Mouse (Mus musculus) ovary, postnatal 10 days (tissue): ENCODE data around the gene Clta.

Experiments used
- DNase-seq: peaks from one replicate; pipeline ENCODE4 v3.0.0; 2022; ENCODE audit warnings: low spot score

The Clta gene

DNA sequence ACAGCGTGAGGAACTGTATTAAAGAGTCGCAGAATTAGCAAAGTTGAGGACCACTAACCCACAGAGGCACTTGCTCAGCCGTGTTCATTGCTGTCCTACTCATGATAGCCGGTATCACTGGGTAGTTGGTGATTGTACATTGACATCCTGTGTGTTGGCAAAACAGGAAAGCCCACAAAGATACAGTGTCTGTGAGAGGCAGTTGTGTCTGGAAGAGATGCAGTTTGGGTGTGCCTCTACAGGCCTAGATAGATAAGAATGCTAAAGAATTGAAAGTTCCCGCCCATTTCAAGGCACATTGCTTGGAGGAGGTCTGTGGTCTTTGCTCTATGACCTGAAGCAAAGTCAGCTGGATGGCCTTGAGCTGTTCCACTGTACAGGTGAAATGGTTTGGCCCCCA, at the start of gene Clta:
TSS of gene Clta (plus strand) at position 327 of the 400 bp plus-strand sequence.
- no peak for DNase-seq

DNA sequence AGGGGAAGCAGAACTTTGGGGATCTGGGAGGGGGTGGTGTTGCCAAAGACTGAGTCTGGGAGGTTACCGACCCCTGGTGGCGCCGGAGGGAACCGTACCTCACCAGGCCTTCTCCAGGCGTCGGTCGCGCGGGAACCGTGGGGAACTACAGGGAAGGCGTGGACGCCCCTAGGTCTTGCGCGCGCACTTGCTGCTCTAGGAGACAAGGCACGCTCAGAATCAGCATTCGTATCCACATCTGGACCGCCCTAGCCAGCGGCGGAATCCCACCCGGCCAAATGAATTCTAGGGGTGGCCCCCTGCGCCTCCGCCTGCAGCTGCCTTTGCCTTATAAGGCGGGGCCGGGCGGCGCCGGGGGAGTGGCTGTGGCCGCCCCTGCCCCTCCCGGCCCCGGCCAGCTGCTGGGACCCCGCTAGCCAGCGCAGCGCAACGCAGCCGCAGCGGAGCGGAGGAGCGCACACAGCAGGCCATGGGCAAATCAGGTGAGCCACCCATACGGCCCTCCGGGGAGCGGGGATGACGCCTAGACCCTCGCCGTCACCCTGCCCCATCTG, 46.9 kb upstream of the Clta start, which contains the start of gene Glipr2:
TSS of gene Glipr2 (plus strand) at position 110 of the 554 bp plus-strand sequence.
- DNase-seq: peak; percentile 61

DNA sequence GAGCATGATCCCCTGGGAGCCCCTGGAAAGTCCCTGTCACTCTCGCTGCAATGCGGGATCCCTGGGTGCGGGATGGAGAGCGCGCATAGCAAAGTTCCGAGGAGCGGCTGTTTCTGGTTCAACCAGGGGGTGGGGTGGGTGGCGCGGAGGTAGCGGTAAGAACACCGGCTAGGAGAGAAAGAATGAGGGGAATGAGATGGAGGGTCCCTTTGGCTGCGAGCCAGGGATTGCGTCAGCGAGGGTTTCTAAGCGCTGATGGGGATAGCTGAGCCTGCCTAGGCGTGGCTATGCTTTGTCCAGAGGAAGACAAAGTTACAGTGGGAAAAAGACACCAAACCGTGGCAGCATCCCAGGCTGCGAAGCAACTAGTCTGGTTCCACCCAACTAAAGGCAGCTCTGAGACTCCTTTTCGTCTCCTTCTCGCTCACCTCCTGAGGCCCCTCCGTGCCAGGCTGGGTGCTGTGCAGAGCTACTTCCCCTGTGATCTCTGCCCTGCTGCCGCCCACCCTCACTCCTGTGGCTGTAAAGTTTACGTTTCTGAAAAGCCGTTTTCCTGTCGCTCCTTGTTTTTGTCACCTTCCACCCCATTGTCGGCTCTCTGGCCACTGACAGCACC, 46.3 kb upstream of the Clta start:
- DNase-seq: no peak

DNA sequence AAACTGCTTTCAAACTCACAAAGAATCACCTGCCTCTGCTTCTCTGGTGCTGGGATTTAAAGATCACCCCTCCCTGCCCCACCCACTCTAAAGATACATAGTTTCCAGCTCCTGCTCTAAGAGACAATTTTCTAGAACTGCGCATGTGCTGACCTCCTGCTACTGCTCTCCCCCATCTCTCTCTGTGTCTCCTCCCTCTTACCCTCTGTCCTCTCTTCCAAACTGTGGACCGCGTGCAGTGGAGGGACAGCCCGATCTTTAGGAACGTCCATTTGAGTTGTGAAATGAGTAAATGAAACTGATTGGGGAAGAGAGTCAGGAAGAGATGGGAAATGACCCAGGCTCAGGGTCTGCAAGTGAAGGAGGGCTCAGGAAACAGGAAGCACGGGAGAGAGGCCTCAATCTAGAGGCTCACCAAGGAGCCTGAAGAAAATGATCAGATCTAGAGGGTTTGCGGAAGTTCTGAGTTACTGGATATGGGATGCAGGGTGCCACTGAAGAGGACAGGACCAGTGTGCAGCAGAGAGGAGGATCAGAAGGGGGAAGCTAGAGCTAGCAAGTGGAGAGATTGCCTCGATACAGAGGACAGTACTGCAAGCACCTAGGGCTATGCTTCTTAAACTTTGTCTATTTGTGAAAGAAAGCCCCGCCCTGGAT, 44.6 kb upstream of the Clta start:
- DNase-seq: no peak

DNA sequence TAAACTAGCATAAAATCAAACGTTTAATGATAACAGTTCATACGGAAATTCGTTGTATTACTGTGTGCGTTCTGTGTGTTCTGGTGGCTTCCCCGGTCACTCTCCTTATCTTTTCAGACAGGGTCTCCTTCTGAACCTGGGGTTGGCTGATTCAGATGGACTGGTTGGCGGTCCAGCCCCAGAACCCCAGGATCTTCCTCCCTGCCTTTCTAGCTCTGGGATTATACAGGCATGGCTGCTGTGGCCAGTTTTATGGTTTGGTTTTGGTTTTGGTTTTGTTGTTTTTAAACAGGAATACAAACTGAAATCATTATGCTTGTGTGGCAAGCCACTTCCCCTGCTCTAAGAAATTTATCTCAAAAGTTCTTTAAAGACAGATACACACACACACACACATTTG, 44.0 kb upstream of the Clta start:
- no peak for DNase-seq

DNA sequence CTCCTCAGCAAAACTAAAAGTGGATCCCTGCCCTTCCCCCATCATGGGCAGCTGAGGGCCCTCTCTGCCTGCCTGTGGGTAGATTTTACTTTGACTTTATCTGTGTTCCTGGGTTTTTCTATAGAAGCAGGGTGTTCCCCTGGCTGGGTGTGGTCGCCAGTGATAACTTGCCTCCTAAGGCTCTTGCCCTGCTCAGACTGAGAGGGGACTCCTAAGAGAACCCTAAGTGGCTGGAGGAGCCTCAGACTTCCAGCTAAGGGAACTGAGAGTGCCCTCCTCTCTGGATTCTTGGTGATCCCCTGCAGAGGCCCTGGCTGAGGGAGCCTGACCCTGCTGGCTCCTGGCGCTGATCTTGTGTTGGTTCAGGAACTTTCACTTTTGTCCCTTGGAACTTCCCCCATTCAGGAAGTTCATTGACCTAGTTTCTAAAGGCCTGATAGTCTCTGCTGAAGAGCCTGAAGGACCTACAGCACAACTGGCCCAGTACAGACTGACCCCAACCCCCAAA, 39.9 kb upstream of the Clta start:
- no peak for DNase-seq

DNA sequence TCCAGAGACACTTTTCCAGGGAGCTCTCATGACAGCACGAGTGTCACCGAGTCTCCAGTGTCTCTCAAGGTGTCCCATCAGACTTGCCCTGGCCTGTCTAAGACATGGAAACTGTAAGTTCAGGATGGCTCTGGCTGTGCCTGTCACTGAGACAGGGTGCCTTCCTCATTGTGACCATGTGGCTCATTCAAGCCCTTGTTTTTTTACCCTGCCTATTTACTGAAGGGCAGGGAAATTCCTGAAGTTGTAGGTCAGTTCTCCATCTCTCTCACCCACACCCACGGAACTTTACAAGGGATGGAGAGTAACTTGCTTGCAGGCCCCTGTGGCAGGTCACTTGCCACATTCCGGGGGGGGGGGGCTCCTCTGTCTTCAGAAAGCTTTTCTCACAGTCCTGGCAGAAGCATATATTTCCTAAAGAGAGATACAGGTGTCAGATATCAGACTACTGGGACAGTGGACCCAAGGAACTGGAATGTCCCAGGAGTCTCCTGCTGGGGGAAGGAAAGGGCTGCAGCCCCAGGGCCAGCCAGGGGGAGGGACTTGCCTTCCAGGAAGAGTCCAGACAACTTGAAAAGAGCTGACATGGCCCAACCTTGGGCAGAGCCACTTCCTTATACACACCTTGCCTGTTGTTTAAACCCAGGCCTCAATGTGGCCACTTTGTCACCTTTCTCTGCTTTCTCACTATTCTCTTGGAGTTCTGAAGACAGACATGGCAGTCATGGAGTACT, 39.1 kb upstream of the Clta start:
- DNase-seq: no peak

DNA sequence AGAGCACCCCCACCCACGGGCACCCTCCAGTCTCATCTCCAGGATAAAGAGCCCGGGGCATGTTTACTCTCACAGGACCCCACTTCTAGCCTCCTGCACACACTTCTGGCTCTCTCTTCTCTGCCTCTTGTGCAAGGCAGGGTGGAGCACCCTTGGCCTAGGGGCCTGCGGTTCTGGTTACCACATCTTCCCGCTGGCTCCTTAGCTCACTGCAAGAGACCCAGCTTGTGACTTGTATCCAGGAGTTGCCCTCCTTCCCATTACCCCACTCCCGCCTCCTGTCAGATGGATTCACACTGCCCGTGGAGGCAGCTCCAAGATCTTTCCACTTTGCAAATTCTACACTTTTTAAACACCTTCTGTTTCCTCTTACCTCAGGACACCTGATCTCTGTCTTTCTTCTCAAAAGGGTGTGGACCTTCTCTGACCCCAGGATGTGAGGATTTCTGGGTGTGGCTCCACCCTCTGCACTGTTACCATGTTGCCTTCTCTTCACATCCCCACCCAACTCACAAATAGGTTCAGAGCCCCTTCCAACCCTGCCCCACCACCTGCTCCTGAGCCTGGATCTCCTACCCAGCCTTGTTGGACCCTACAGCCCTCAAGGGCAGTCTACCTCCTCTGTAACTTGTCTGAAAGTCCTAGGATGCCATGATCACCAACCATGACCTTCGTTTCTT, 38.3 kb upstream of the Clta start:
- DNase-seq: no peak

DNA sequence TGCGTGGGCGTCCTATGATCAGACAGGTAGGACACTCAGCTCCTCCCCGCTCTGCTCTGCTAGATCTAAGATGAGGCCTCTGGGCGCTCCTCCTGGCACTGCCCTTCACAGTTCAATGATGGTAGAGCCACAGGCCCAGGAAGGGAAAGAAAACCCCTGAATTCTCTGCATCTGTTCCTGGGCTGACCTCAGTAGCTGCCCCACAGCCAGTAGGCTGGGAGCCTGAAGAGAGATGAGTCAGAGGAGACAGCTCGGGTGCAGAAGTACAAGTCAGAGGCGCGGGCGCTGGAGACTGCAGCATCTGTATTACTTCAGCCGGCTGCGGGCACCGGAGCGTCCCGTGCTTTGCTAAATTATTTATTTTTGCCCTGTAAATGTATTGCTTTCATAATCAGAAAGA, 35.6 kb upstream of the Clta start:
- peak; percentile 43 for DNase-seq

DNA sequence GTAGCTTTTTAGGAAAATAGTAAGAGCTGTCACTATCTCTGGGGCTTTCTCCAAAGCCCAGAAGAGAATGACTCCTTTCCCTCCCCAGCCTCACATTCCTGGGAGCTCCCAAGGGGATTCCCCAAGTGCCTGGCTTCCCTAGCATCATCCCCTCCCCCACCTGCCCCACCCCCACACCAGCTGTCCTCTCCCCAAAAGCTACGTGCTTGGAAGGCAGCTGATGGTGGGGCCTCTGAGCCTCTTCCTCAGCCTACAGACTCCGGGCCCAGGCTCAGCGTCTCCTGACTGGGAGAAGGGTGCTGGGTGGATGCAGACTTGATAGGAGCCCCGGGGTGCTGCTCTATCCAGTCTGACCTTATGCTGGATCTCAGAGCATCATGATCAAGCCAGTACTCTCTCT, 34.9 kb upstream of the Clta start:
- no peak for DNase-seq

DNA sequence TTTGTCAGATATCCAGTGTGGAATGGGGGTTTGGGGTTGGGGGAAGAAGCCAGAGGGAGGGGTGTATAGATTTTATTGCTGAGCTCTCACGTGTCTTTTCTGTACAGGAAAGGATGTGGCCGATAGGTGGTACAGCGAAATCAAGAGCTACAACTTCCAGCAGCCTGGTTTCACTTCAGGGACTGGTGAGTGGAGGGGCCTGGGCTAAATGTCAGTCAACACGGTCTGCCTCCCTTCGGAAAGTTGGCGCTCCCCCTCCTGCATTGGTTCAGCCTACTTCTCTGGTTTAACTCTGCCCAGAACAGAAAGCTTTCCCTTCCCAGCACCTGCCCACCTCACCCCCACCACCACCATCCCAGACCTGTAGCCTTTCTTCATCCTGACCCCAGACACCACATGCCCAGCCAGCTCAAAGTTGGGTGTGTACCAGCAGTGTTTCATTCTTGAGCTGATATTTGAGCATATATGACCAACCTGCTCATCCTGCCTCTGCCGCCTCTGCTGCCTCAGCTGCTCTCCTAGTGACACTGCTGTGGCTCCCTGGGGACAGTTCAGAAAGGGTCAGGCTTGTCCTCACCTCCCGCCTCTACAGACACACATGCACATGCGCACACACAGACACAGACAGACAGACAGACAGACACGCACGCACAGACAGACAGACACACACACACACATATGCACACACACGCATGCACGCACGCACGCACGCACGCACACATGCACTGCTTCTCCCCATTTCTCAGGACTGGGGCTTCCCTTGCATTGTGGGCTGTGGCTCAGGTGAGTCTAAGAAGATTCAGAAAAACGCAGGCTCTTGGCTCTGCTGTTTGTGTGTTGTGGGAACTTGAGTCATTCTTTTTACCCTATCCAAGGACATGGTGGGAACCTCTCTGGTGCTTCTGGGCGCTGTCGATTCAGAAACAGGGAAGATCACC, 33.6 kb upstream of the Clta start:
- no peak for DNase-seq

DNA sequence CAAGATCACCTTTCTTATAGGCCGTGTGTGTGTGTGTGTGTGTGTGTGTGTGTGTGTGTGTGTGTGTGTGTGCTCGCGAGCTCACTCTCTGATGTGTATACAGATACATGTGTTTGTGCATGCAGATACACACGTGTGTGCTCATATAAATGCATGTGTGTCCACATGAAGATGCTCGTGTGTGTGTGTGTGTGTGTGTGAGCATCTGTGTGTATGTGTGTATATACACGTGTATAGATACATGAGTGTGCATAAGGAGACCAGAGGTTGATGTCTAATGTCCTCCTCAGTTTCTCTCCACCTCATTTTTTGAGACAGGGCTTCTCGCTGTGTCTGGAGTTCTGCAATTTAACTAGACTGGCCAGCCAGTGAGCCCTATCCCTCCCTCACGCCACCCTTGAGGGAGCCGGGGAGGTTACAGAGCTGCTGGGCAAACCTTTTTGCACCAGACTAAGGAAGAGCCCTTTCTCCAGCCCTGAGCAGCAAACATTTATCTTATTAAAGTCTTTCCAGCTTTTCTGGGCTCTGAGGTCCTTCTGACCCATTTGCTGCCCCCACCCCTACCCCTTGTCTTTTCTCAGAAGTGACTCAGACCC, 32.6 kb upstream of the Clta start:
- no peak for DNase-seq

DNA sequence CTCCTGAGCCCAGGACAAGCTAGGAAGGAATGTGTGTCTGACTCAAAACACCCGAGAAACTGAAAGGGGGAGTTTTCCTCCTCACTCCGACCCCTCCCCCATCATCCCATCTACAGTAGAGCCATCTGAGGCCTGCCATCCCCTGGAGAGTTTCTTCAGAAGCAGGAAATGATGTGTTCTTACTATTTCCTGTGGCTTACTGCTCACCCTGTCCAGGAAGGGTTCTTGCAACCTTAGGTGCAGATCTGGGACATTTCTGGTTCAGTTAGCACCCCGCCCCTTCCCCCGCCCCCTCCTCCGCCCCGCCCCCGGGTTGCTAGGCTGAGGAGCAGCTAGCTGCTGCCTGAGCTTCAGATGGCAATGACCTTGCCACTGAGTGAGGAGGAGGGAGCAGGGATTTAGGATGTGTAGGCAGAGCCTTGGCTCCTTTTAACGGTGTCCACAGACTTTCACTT, 32.1 kb upstream of the Clta start:
- no peak for DNase-seq

DNA sequence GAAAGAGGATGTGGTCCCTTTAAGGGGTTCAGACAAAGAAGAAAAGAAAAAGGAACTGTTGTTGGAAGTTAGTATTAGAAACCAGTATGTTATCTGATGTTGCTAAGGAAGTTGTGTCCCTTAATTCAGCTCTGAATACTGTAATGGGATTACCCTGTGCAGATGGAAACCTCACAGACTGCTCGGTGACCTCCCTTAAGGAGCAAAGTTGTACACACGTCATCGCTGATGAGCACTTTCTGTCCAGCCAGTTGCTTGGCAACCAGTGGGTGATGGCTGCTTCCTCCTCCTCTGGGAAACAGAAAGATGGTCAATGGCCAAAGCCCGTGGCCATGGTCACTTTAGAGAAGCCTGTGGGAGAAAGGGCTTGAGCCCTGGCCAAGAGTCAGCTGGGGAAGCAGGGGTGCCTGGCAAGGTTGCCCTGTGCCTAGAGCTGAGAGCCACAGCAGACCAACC, 30.7 kb upstream of the Clta start:
- no peak for DNase-seq

DNA sequence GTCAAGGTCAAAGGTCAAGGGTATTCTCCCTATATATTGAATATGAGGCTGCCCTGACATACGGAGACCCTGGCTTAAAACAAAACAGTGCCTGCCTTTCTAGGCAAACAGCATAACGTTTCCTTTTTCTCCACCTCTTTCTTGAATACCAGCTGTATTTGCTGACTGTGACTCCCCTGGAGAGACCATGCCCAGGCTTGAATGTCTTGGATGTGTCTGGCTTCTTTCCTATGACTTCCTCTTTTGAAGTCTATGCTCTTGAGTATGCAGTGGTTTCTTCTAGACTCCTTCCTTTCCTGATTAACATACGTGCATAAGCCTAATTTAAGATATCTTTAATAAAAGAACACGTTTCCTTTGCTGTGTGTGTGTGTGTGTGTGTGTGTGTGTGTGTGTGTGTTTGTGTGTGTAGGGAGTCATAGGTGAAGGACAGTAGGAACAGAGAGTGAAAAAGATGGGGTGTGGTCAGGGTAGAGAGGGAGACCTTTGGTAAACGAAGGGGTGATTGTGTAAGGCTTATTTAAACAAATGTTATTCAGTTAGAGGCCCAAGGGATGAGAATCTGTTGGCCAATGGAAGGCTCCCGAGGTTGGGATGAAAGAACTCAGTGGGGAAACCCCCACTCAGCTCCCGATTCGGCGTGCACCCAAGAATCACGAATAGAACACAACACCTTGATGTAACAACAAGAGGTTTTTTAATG, 29.2 kb upstream of the Clta start:
- no peak for DNase-seq

DNA sequence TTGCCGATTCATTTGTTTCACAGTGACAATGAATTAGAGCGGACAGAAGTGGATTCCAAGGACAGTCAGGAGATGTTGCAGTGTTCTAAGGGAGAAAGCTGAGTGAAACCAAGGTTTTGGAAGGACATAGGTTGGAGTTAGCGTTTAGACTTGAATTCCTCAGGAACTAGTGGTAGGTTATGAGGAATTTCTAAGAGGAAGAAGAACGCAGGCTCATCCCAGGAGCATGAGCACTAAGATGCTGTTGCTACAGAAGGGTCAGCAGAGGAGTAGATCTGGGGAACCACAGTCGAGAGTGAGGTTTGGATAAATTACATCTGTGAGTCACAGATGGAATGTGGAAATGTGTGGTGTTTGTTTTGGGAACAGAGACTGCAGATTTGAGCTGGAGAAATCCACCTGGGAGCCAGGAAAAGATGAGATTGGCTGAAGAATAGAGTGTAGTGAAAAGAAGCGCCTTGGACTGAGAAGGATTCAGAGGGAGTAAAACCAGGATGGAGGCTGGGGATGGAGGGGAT, 28.0 kb upstream of the Clta start:
- DNase-seq: no peak

DNA sequence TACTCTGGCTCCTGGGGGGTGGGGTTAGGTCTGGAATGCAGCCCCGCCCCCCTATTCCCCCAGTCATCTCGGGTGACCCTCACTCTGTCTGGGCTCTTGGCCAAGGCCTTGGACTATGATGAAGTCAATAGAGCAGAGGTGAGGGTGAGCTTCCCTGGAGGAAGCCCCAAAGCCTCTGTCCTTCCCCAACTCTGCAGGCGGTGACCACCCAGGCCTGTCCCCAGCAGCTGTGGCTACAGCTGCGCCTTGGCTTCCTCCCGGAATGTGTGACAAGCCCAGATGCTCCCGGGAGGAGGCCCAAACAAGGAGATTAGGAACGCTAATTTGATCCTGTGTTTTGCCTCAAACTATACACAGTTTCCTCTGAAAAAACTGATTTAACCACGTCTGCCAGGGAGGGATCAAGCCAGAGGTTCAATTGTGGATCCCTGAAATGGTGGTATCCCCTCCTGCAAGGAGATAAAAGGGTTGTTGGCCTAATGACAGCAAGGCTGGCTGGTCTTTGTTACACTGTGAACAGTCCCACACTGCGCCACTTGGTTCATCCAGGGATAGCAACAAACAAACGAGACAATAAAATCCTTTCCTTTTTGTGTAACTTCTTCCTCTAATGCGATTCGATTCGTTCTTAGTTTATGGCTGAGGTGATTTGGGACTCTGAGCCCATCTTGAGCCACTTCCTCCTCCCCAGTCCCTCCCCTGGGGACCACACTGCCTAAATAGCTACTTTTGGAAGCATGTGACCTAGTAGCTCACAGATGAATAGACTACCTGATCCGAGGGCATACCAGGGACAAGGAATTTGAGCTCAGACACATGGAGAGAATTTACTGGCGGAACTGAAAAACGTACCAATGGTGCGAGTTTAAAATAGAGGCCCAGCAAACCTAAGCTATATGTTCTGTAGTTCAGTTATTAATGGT, 25.5 kb upstream of the Clta start:
- DNase-seq: no peak

DNA sequence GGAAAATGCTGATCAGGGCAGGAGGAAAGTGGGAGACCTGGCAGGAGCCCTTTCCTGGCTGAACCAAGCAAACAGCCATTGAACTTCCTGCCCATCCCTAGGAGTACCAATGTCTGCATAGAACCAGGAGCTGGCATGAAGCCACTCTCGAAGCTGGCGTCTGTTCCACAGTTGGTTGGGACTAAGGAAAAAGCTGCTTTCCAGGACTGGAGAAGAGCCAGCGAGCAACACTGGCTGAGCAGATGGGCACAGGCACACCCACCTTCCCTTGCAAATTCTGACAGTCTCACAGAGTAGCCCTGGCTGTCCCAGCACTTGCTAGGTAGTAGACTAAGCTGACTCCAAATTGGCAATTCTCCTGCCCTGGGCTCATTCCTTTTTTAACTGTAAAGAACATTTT, 24.5 kb upstream of the Clta start:
- no peak for DNase-seq

DNA sequence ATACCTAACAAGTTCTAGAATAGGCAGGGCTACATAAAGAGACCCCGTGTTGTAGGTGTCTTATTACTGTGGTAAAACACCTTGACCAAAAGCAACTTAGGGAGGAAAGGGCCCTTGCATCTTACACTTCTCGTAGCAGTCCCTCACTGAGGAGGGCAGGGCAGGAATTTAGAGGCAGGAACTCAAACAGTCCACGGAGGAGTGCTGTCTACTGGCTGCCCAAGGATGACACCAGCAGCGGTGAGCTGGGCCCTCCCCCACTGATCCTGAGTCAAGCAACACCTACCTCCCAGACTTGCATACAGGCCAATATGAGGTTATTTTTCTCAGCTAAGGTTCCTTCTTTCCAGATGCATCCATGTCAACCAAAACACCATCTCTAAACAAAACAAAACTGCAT, 24.0 kb upstream of the Clta start:
- DNase-seq: no peak
